9 mouse cellular contexts compared by ENCODE assay signal in genomic region chr11:35122091-35122811, GRCm38 (mm10). TPM values are rescaled to one million over a fixed set of nuclear protein-coding genes. Genes with fewer than 3 reads are reported as not detected.
DNase-seq lines count a peak whose midpoint lies in the region; ATAC-seq and TF ChIP-seq lines count a peak whose summit lies in the region.
"Had no signal": no experiment of that assay in that cellular context is flagged by ENCODE, and none has a peak within 500 bp of the region (broad histone marks: within the 10 kb centered on the region; RNA-seq: fewer than 3 reads in every experiment).

No protein-coding gene starts in this region.

- peak overlapping the region; percentile 63 for H3K4me3 ChIP-seq in left cerebral cortex, adult 2 months
- H3K4me3 ChIP-seq in embryonic facial prominence, embryonic 12.5 days = peak overlapping the region; percentile 81
- peak overlapping the region; percentile 63 for H3K4me3 ChIP-seq in hindbrain, embryonic 15.5 days

- H3K4me2 ChIP-seq in embryonic facial prominence, embryonic 12.5 days (replicated peaks) = peak overlapping the region; percentile 90
- peak overlapping the region; percentile 93 for H3K4me2 ChIP-seq in hindbrain, embryonic 15.5 days

- TF ChIP-seq CTCF in left cerebral cortex, adult 2 months (IDR thresholded peaks at IDR 0.05) = no peak; the same call in 1 of the 2 replicates

- no peak for ATAC-seq in embryonic facial prominence, embryonic 12.5 days (ENCODE audit: insufficient number of reproducible peaks, insufficient read depth, low FRiP score, low TSS enrichment)
- no peak for ATAC-seq in hindbrain, embryonic 15.5 days (ENCODE audit: low FRiP score, low read depth)

- WGBS in embryonic facial prominence, embryonic 12.5 days = 2% methylated on average over 23 of the region's 23 CpGs
- WGBS in hindbrain, embryonic 15.5 days = 4% methylated on average over 23 of the region's 23 CpGs

- no peaks in the 10 kb centered on the region for H3K36me3 ChIP-seq in embryonic facial prominence, embryonic 12.5 days
- no peaks in the 10 kb centered on the region for H3K36me3 ChIP-seq in hindbrain, embryonic 15.5 days

- peaks cover 59% of the 10 kb centered on the region for H3K4me1 ChIP-seq in embryonic facial prominence, embryonic 12.5 days
- peaks cover 23% of the 10 kb centered on the region for H3K4me1 ChIP-seq in hindbrain, embryonic 15.5 days (replicated peaks)

- peak overlapping the region; percentile 85 for H3K9ac ChIP-seq in embryonic facial prominence, embryonic 12.5 days
- no peak overlapping the region for H3K9ac ChIP-seq in hindbrain, embryonic 15.5 days

- peak overlapping the region; percentile 80 for H3K27ac ChIP-seq in left cerebral cortex, adult 2 months
- peak overlapping the region; percentile 88; the same call in 1 of the 2 replicates for H3K27ac ChIP-seq in embryonic facial prominence, embryonic 12.5 days
- H3K27ac ChIP-seq in hindbrain, embryonic 15.5 days (replicated peaks) = no peak overlapping the region
- H3K27ac ChIP-seq: macrophage had no signal

- H3K9me3 ChIP-seq in embryonic facial prominence, embryonic 12.5 days = no peaks in the 10 kb centered on the region
- no peaks in the 10 kb centered on the region for H3K9me3 ChIP-seq in hindbrain, embryonic 15.5 days

- DNase-seq in left cerebral cortex, adult 2 months (ENCODE audit: extremely low spot score in 1 of 2, low spot score in 2 of 2) = no peak
- no peak for DNase-seq in left cerebral cortex, adult 18-20 months (ENCODE audit: low spot score in 2 of 2)
- DNase-seq in lung, postnatal 10 days = peak; percentile 46
- no peak for DNase-seq in spleen, postnatal 4 days (ENCODE audit: low spot score in 2 of 2)
- DNase-seq in frontal cortex, postnatal 10 days (ENCODE audit: low spot score in 2 of 2) = no peak
- no peak for DNase-seq in right cerebral cortex, postnatal 4 days

- intact Hi-C loops in left cerebral cortex, adult 2 months (cut with DNase I) = loop anchor here (2.0 to 5.0 kb wide), 7 partner anchors 21 to 545 kb away; no protein-coding TSS in a partner anchor

- H3K27me3 ChIP-seq in embryonic facial prominence, embryonic 12.5 days = peaks cover 16% of the 10 kb centered on the region
- peaks cover 37% of the 10 kb centered on the region for H3K27me3 ChIP-seq in hindbrain, embryonic 15.5 days

RNA-seq across cellular contexts. Expression of gene Slit3, which starts 1.2 kb away (rescaled TPM):
- 10 to 100 TPM; 56.7 to 60.0 TPM for total RNA-seq in left cerebral cortex, adult 2 months (2021)
- 10 to 100 TPM; 45.7 to 50.4 TPM for total RNA-seq in left cerebral cortex, adult 18-20 months (2021)
- 33.5 and 34.2 TPM in 2 replicates for polyA plus RNA-seq in embryonic facial prominence, embryonic 12.5 days (2016; fragmentation: Nextera tagmentation; extraction: Ambion mirVana)
- 12.5 and 13.0 TPM in 2 replicates for polyA plus RNA-seq in hindbrain, embryonic 15.5 days (2015; fragmentation: Nextera tagmentation; extraction: Ambion mirVana)
- polyA plus RNA-seq: macrophage had no signal
